Mouse (Mus musculus): ENCODE measurements around the gene Rab44.

GRCm38 (mm10) chr17:29158899-29159298, 45.0 kb downstream of the Rab44 start:
- TF ChIP-seq GATA1 (IDR thresholded peaks at IDR 0.05; ENCODE audit: borderline replicate concordance, low read length) (no peak), FLI1 (IDR thresholded peaks at IDR 0.05; ENCODE audit: low read length) (no peak)
